Mouse (Mus musculus) forebrain, embryonic 12.5 days (tissue): ENCODE results near the gene Vsx1. TPM values are rescaled to one million over a fixed set of nuclear protein-coding genes. Genes with fewer than 3 reads are reported as not detected.
A peak's percentile ranks its signal among the peaks of the same experiment; 100 is the strongest.

Source experiments
- ATAC-seq: fragments of 200-750 bp; cut with Nextera tagmentation; 2 replicates; pipeline ENCODE4 v1.8.0; 2017; ENCODE audit warnings: moderate TSS enrichment; ENCODE audit not compliant: low FRiP score
- H3K27ac ChIP-seq: fragments of 300-500 bp; sonication (generic); 2 replicates; pipeline ENCODE4 v1.5.1; 2016; ENCODE audit warnings: mild to moderate bottlenecking
- H3K27me3 ChIP-seq: fragments of 300-500 bp; sonication (generic); 2 replicates; pipeline ENCODE4 v1.6.1; 2016; ENCODE audit warnings: mild to moderate bottlenecking
- H3K36me3 ChIP-seq: fragments of 300-500 bp; sonication (generic); replicated peaks from 2 replicates; pipeline ENCODE4 v1.6.1; 2016; ENCODE audit warnings: mild to moderate bottlenecking
- H3K4me1 ChIP-seq: fragments of 300-500 bp; sonication (generic); 2 replicates; pipeline ENCODE4 v1.6.1; 2016
- H3K4me2 ChIP-seq: fragments of 300-500 bp; sonication (generic); 2 replicates; pipeline ENCODE4 v1.6.1; 2016; ENCODE audit warnings: mild to moderate bottlenecking, moderate library complexity
- H3K4me3 ChIP-seq: fragments of 300-500 bp; sonication (generic); replicated peaks from 2 replicates; pipeline ENCODE4 v1.5.1; 2016; ENCODE audit warnings: mild to moderate bottlenecking
- H3K9ac ChIP-seq: fragments of 300-500 bp; sonication (generic); 2 replicates; pipeline ENCODE4 v1.6.1; 2016; ENCODE audit warnings: mild to moderate bottlenecking
- H3K9me3 ChIP-seq: fragments of 300-500 bp; sonication (generic); 2 replicates; pipeline ENCODE4 v1.6.1; 2016
- WGBS: fragments of 180-500 bp; shearing (Covaris S2); methylation state at CpG from one replicate; pipeline ENCODE4 v1.1.7; 2016; 5-methylcytosine and 5-hydroxymethylcytosine counted together
- polyA plus RNA-seq: library from polyadenylated mRNA; unstranded; fragments of >200 nt; fragmentation: Nextera tagmentation; extraction: Ambion mirVana; gene quantifications from 2 replicates; pipeline ENCODE4 v1.2.1, GENCODE M21; 2016

Vsx1 gene
- polyA plus RNA-seq, 1 experiment from 2014 or later = 0.11 TPM

DNA sequence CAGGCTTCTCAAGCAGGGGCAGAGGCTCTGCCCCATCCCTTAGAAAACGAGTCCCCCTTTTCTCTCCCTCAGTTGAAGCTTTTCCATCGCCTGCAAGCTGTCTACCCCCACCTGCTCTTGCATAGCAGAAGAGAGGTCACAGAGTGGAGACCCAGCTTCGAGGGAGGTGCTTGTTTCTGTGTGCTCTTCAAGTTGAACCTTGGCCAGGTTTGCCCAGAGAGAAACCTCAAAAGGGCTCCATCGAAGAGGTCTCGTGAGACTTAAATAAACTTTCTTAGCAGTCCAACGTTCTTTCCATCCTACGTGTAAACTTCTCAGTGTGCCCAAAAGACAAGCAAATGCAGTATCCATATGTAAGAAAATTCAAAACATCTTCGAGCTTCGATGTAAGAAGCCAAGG is 37.8 kb downstream of the Vsx1 start:
- 0 out of 2 replicates have a peak overlapping the region, but pooled peaks have one; percentile 12 for H3K9ac ChIP-seq
- H3K4me1 ChIP-seq = peaks cover 48% of the 10 kb centered on the region
- no peak for ATAC-seq
- WGBS = 74% methylated on average over 9 of the region's 9 CpGs
- peaks cover 5% of the 10 kb centered on the region; the same call in 1 of the 2 replicates for H3K36me3 ChIP-seq
- H3K27ac ChIP-seq = no peak overlapping the region
- no peaks in the 10 kb centered on the region for H3K27me3 ChIP-seq
- no peaks in the 10 kb centered on the region for H3K9me3 ChIP-seq
- no peak overlapping the region for H3K4me2 ChIP-seq
- no peak overlapping the region for H3K4me3 ChIP-seq

DNA sequence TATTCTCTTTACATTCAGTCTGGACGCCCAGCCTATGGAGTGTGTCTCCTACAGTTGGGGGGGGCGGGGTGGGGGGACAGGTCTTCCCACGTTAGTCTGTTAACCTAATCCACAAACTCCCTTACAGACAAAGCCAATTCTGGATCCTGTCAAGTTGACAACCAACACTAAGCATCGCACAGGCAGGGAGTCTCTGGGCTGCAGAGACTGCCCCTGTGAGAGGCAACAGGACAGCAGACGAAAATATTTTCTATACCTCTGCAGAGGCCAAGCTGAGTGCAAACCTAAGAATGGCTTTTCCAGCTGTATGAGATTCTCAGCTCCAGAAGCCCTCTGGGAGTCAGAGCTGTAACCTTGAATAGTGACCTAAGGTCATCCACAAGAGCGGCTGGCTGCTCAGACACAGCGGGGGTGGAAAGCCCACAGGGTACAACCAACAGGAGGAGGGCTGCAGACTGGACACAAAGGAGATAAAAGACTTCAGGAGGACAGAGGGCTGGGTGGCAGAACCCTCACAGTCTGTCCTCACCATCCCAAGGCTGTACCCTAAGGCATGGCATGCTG is 38.6 kb downstream of the Vsx1 start:
- H3K4me3 ChIP-seq = no peak overlapping the region
- no peaks in the 10 kb centered on the region for H3K9me3 ChIP-seq
- H3K27ac ChIP-seq = peak overlapping the region; percentile 54
- peak; percentile 42 for ATAC-seq
- H3K27me3 ChIP-seq = no peaks in the 10 kb centered on the region
- H3K4me2 ChIP-seq = no peak overlapping the region
- peaks cover 4% of the 10 kb centered on the region; the same call in 1 of the 2 replicates for H3K36me3 ChIP-seq
- 13% methylated on average over 7 of the region's 7 CpGs for whole genome bisulfite sequencing
- H3K9ac ChIP-seq = peak overlapping the region; percentile 12; the same call in 1 of the 2 replicates
- H3K4me1 ChIP-seq = peaks cover 51% of the 10 kb centered on the region

DNA sequence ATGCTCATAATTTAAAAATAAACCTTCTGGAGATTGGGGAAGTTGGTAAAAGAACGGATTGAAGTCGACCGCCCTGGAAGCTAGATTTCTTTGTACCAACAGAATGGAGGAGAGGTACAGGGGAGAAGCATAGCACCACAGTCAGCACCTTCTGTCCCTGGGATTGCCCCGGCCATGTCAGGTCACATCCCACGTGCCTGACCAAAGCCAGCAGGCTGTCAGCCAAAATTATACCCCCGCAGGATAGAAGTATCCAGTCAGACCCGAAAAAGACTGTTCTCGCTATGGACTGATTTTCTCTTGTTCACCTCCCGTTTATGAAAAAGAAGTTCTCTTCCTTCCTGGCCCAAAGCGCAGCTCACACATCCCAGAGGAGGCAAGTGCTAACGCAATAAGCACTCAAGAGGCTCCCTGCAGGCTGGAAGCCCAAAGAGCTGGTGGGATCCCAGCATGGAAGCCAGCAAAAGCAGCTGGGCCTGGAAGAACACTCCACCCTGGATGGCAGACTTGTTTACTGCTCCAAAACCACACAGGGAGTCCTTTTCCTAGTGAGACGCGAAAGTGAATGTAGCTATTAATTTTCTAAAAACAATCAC is 40.8 kb downstream of the Vsx1 start:
- Histone ChIP-seq H3K27me3 (no peaks in the 10 kb centered on the region), H3K27ac (0 out of 2 replicates have a peak overlapping the region, but pooled peaks have one; percentile 42), H3K36me3 (no peaks in the 10 kb centered on the region), H3K9ac (no peak overlapping the region), H3K4me3 (no peak overlapping the region), H3K9me3 (no peaks in the 10 kb centered on the region), H3K4me1 (peaks cover 68% of the 10 kb centered on the region), H3K4me2 (no peak overlapping the region)
- 63% methylated on average over 13 of the region's 13 CpGs for WGBS
- ATAC-seq = no peak

DNA sequence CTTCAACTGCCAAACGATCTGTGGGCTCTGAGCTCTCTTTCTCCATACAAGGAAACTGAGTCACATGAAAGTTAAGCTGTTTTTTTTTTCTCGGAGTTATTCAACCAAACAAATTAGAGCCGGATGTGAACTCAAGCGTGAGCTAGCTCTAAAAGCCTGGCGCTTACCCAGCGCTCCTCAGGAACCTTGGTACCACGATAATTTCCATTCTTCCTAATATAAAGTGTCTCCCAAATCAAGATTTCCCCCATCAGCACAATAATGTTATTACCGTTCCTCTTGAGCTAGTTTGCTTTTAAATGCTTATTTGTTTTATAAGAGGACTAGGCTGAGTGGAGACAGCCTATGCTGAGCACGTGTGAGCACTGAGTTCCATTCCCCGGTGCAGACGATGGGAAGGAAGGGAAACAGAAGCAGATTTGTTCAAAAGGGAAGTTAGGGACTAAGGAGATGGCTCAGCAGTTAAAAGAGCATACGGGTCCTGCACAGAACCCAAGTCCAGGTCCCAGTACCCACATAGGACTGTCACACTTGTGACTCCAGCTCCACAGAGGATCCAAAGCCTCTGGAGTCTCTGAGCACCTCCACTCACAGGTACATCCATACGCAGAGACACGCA is 41.4 kb downstream of the Vsx1 start:
- H3K4me1 ChIP-seq = peaks cover 74% of the 10 kb centered on the region
- 0 out of 2 replicates have a peak overlapping the region, but pooled peaks have one; percentile 42 for H3K27ac ChIP-seq
- no peak for ATAC-seq
- no peak overlapping the region for H3K4me2 ChIP-seq
- no peaks in the 10 kb centered on the region for H3K9me3 ChIP-seq
- no peaks in the 10 kb centered on the region for H3K36me3 ChIP-seq
- H3K4me3 ChIP-seq = no peak overlapping the region
- no peak overlapping the region for H3K9ac ChIP-seq
- no peaks in the 10 kb centered on the region for H3K27me3 ChIP-seq
- WGBS = 62% methylated on average over 14 of the region's 14 CpGs

DNA sequence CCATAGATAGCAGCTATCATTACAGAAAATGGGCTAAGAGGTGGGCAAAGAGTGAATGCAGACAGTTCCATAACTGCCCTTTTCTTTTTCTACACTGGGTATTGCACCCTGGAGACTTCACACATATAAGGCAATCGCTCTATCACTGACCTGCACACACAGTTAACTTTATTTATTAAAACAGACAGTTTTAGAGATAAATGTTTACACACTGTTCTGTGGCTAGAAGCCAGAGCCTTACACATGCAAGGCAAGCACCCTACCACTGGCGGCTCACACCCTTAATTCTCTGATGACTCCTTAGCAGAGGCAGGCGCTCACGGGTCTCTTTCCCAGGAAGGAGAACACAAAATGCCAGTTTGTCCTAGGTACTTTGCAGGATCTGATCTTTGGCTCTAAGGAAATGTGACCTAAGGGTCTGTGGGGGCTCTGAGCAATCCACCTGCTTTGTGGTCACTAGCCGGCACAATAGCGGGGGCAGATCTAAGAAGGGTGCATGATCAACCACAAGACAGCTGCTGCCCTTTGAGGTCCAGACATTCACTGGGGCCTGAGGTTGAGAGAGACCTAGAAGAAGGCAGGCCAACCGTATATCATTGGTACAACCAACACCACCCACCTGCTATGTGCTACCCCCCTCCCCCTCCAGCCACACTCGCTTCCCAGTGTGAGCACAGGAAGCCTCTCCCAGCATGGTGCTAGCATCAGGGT is 42.6 kb downstream of the Vsx1 start:
- no peak overlapping the region for H3K4me3 ChIP-seq
- no peak for ATAC-seq
- peaks cover 79% of the 10 kb centered on the region for H3K4me1 ChIP-seq
- H3K9ac ChIP-seq = no peak overlapping the region; the same call in 1 of the 2 replicates
- peak overlapping the region; percentile 97 for H3K27ac ChIP-seq
- 93% methylated on average over 8 of the region's 8 CpGs for WGBS
- H3K9me3 ChIP-seq = no peaks in the 10 kb centered on the region
- H3K27me3 ChIP-seq = no peaks in the 10 kb centered on the region
- H3K36me3 ChIP-seq = peaks cover 8% of the 10 kb centered on the region; the same call in 1 of the 2 replicates
- H3K4me2 ChIP-seq = no peak overlapping the region

DNA sequence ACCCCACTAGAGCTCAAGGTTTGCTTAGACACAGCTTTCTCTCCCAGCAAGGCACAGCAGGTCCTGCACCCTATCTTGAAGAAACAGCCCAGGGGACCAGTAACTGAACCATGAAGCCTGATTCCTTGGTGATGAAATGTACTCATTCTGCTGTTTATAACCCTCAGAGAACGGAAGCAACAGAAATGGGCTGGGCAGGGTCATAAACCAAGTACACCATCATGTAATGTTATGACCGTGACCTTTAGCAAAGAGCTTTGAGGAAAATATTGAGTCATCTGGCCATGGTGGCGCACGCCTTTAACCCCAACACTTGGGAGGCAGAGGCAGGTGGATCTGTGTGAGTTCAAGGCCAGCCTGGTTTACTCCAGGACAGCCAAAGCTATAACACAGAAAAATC is 43.9 kb downstream of the Vsx1 start:
- Histone ChIP-seq H3K36me3 (peaks cover 14% of the 10 kb centered on the region; the same call in 1 of the 2 replicates), H3K9me3 (no peaks in the 10 kb centered on the region), H3K27ac (peak overlapping the region; percentile 97), H3K9ac (no peak overlapping the region), H3K4me1 (peaks cover 66% of the 10 kb centered on the region), H3K4me2 (no peak overlapping the region), H3K4me3 (no peak overlapping the region), H3K27me3 (no peaks in the 10 kb centered on the region)
- WGBS = 95% methylated on average over 4 of the region's 4 CpGs
- no peak for ATAC-seq

DNA sequence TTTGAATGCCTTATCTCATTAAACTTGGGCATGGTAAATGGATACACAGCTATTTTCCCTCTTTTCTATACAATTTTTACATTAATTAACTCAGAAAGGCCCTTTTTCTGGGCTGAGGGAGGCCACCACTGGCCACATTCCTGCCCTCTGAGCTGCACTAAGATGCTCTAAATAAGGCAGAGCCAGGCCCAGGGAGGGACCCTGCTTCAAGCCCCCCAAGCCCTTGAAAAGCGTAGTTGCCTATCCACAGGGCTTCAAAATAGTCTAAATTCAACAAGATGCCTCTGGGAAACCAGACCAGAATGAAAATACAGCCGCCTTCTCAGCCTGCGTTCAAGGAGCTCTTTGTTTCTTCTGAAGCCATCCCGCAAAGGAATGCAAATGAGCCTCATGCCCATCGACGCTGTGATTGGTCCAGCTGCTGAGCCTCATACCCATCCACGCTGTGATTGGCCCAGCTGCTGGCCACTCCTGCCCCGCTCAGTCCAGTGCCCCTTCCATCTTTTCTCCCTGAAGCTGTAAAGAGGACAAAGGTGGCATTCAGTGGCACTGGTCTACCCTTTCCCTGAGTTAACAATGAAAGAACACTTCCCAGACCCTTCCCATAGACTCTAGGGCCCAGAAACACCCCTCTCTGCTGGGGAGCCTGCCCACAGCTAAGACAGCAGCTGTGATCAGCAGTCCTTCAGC is 45.3 kb downstream of the Vsx1 start:
- no peak overlapping the region for H3K9ac ChIP-seq
- peak; percentile 99 for ATAC-seq
- WGBS = 19% methylated on average over 8 of the region's 8 CpGs
- H3K4me1 ChIP-seq = peaks cover 57% of the 10 kb centered on the region
- peak overlapping the region; percentile 97 for H3K27ac ChIP-seq
- H3K9me3 ChIP-seq = no peaks in the 10 kb centered on the region
- peaks cover 25% of the 10 kb centered on the region; the same call in 1 of the 2 replicates for H3K36me3 ChIP-seq
- no peaks in the 10 kb centered on the region for H3K27me3 ChIP-seq
- peak overlapping the region; percentile 31; the same call in 1 of the 2 replicates for H3K4me2 ChIP-seq
- H3K4me3 ChIP-seq = no peak overlapping the region

DNA sequence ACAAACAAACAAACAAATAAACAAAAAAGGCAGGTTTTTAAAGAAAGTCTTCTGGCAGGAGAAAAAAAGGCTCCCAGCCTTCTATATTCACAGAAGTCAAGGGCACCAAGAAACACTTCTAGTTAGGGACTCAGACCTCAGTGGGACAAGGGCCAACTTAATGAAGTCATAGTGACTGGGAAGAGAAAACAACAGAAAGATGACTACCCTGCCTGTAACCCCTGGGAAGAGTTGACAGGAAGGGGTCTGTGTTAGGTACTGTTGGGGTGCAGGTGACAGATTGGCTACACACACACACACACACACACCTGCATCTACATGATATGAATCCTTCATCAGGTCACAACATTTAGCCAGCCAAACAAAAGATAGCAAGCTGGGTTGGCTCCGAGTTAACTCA is 46.0 kb downstream of the Vsx1 start:
- no peak overlapping the region for H3K9ac ChIP-seq

DNA sequence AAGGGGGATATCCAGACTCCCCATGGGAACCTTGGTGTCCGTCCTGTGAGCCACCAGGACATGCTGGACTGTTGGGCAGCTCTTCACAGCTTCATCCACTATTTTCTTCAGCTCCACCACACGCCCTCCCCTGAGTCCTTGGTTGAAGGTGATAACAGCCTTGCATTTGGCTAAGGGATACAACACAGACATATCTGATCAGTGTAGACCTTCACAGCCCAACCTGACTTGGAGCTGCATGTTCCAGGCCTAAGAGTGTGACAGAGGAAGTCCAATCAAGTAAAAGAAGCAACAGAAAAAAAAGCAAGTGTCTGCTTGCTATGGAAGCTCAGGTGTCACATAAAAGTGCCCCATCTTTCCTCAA is 50.8 kb downstream of the Vsx1 start:
- no peak; the same call in 1 of the 2 replicates for ATAC-seq
- no peak overlapping the region for H3K9ac ChIP-seq
- peaks cover 30% of the 10 kb centered on the region for H3K4me1 ChIP-seq
- peaks cover 62% of the 10 kb centered on the region for H3K36me3 ChIP-seq
- no peak overlapping the region for H3K4me2 ChIP-seq
- peak overlapping the region; percentile 73 for H3K27ac ChIP-seq
- H3K4me3 ChIP-seq = no peak overlapping the region
- no peaks in the 10 kb centered on the region for H3K27me3 ChIP-seq
- H3K9me3 ChIP-seq = no peaks in the 10 kb centered on the region
- WGBS = 20% methylated on average over 2 of the region's 2 CpGs

More for the DNA sequence above, 46.0 kb downstream of the Vsx1 start:
- Histone ChIP-seq H3K9me3 (no peaks in the 10 kb centered on the region), H3K27me3 (no peaks in the 10 kb centered on the region), H3K4me2 (0 out of 2 replicates have a peak overlapping the region, but pooled peaks have one; percentile 31), H3K36me3 (peaks cover 26% of the 10 kb centered on the region), H3K4me3 (no peak overlapping the region), H3K4me1 (peaks cover 58% of the 10 kb centered on the region), H3K27ac (peak overlapping the region; percentile 97)
- no peak for ATAC-seq
- 77% methylated on average over 1 of the region's 1 CpGs for WGBS

DNA sequence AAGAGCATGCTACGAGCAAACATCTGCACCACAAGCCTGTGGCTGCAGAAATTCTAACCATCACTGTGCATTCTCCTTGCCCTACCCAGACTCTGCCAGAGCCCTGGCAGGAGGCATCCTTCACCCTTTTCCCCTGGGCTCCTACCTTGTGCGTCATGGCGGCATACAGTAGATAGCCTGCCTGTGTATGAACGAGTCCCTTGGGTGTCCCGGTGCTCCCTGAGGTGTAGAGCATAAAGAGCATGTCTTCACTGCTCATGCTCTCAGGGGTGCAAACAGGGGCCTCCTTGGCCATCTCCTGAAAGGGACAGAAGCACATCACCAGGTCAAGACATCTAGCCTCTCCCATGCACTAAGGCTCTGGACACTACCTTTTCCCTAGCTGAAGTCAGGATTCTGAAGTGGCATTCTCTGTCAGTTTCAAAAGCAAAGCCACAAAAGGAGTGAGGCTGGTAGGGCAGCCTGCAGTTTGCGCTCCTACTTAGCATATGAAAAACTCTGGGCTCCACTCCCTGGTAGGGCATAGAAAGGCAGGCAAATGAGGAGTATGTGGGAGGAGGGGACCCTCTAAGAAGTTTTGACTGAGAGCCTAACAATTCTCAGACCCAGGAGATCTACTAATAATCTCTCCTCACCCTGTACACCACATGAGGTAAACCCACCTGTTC is 51.3 kb downstream of the Vsx1 start:
- H3K9ac ChIP-seq = peak overlapping the region; percentile 29; the same call in 1 of the 2 replicates
- H3K4me2 ChIP-seq = peak overlapping the region; percentile 32; the same call in 1 of the 2 replicates

DNA sequence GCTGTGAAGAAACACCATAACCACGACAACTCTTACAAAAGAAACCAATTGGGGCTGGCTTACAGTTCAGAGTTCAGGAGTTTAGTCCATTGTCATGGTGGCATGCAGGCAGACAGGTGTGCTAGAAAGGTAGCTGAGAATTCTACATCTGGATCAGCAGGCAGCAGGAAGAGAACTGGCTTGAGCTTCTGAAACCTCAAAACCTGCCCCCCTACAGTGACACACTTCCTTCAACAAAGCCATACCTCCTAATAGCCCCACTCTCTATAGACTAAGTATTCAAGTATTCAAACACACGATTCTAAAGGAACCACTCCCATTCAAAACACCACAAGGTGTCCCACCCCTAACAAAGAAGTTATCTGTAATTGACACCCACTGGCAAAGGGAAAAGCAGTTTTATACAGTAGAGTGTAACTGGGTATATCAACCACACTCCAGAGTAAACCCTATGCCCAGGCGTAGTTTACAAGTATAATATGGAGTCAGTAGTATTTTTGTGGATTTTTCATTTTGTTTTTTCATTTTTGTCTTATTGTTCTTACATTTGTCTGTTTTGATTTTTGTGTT is 53.2 kb downstream of the Vsx1 start:
- no peak for ATAC-seq
- H3K4me3 ChIP-seq = no peak overlapping the region
- H3K27ac ChIP-seq = no peak overlapping the region
- WGBS = 77% methylated on average over 3 of the region's 3 CpGs
- peaks cover 56% of the 10 kb centered on the region for H3K36me3 ChIP-seq
- no peaks in the 10 kb centered on the region for H3K9me3 ChIP-seq
- no peak overlapping the region for H3K9ac ChIP-seq
- H3K27me3 ChIP-seq = no peaks in the 10 kb centered on the region
- peaks cover 19% of the 10 kb centered on the region for H3K4me1 ChIP-seq
- H3K4me2 ChIP-seq = no peak overlapping the region

More for the DNA sequence above, 51.3 kb downstream of the Vsx1 start:
- Histone ChIP-seq H3K4me3 (no peak overlapping the region), H3K4me1 (peaks cover 24% of the 10 kb centered on the region), H3K27ac (peak overlapping the region; percentile 73), H3K27me3 (no peaks in the 10 kb centered on the region), H3K36me3 (peaks cover 64% of the 10 kb centered on the region), H3K9me3 (no peaks in the 10 kb centered on the region)
- ATAC-seq = peak; percentile 90
- WGBS = 26% methylated on average over 6 of the region's 6 CpGs
